In the genomic region with DNA sequence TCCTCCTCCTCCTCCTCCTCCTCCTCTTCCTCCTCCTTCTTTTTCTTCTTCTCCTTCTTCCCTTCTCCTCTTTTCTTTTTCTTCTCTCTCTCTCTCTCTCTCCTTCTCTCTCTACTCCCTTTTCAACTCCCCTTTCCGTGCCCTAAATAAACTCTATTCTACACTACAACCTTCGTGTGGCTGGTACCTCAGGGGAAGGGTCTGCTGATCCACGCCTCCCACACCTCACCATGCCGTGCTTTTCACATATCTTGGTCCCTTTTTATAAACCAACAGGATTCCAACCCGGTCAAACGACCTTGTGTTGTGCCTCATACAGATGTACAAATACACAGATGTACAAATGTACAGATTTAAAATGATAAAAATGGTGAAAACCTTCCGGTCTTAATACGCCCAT, we compare ENCODE assay signal across 8 mouse cellular contexts. TPM values are rescaled to one million over a fixed set of nuclear protein-coding genes. Genes with fewer than 3 reads are reported as not detected.
DNase-seq lines count a peak whose midpoint lies in the region; ATAC-seq and TF ChIP-seq lines count a peak whose summit lies in the region.

No protein-coding gene starts in this region.

- peak overlapping the region; percentile 37 for H3K4me2 ChIP-seq in neural tube, embryonic 11.5 days (ENCODE audit: low read depth)
- H3K4me2 ChIP-seq in limb, embryonic 11.5 days (ENCODE audit: low read depth, severe bottlenecking) = peak overlapping the region; percentile 93

- no peaks in the 10 kb centered on the region for H3K36me3 ChIP-seq in neural tube, embryonic 11.5 days (ENCODE audit: control insufficient read depth, insufficient read depth, low read length)
- H3K36me3 ChIP-seq in limb, embryonic 11.5 days (ENCODE audit: control insufficient read depth, insufficient read depth, low read length) = peaks cover 5% of the 10 kb centered on the region; the same call in 1 of the 2 replicates

- H3K27ac ChIP-seq in cerebellum, adult 2 months (ENCODE audit: insufficient read depth, low read length) = no peak overlapping the region
- no peak overlapping the region for H3K27ac ChIP-seq in neural tube, embryonic 11.5 days (ENCODE audit: low read depth, low read length)
- no peak overlapping the region for H3K27ac ChIP-seq in limb, embryonic 11.5 days (replicated peaks; ENCODE audit: low read depth, low read length)
- no peak overlapping the region for H3K27ac ChIP-seq in olfactory bulb, adult 2 months (ENCODE audit: insufficient read depth, low read depth, low read length)

- WGBS in cerebellum, adult 2 months = 23% methylated on average over 8 of the region's 8 CpGs
- WGBS in neural tube, embryonic 11.5 days = 25% methylated on average over 8 of the region's 8 CpGs
- WGBS in limb, embryonic 11.5 days = 18% methylated on average over 8 of the region's 8 CpGs
- 17% methylated on average over 8 of the region's 8 CpGs for WGBS in olfactory bulb, adult 2 months

- TF ChIP-seq CTCF in cerebellum, adult 2 months (IDR thresholded peaks at IDR 0.05; ENCODE audit: borderline replicate concordance, insufficient read depth, low read depth, low read length) = no peak
- TF ChIP-seq CTCF in olfactory bulb, adult 2 months (IDR thresholded peaks at IDR 0.05; ENCODE audit: insufficient read depth, low read depth, low read length) = no peak

- DNase-seq in cerebellum, adult 2 months = no peak
- DNase-seq in cerebellum, postnatal 10 days = no peak
- DNase-seq in neural tube, embryonic 11.5 days (ENCODE audit: low spot score) = no peak
- DNase-seq in neural tube, embryonic 10.5 days (ENCODE audit: extremely low spot score, low spot score) = no peak
- DNase-seq in limb, embryonic 11.5 days (ENCODE audit: low spot score) = no peak
- DNase-seq in cerebellum, adult 11 months = no peak
- DNase-seq in left cerebral cortex, adult 18-20 months (ENCODE audit: low spot score in 2 of 2) = no peak

- no peak for ATAC-seq in neural tube, embryonic 11.5 days (ENCODE audit: insufficient read depth, low FRiP score, low TSS enrichment)
- ATAC-seq in limb, embryonic 11.5 days (ENCODE audit: insufficient number of reproducible peaks, low FRiP score, low TSS enrichment, low read depth) = no peak

- TF ChIP-seq POLR2A in cerebellum, adult 2 months (IDR thresholded peaks at IDR 0.05; ENCODE audit: borderline replicate concordance, insufficient read depth, low read length) = no peak
- TF ChIP-seq POLR2A in olfactory bulb, adult 2 months (IDR thresholded peaks at IDR 0.05; ENCODE audit: insufficient read depth, low read depth, low read length) = no peak

- H3K4me3 ChIP-seq in cerebellum, adult 2 months (replicated peaks; ENCODE audit: insufficient read depth, low read depth, low read length) = peak overlapping the region; percentile 78
- peak overlapping the region; percentile 92 for H3K4me3 ChIP-seq in neural tube, embryonic 11.5 days (ENCODE audit: low read depth, low read length)
- H3K4me3 ChIP-seq in limb, embryonic 11.5 days (ENCODE audit: low read depth, low read length) = peak overlapping the region; percentile 98
- H3K4me3 ChIP-seq in olfactory bulb, adult 2 months (ENCODE audit: insufficient read depth, low read depth, low read length) = peak overlapping the region; percentile 76

- peak overlapping the region; percentile 0; the same call in 1 of the 2 replicates for H3K9ac ChIP-seq in neural tube, embryonic 11.5 days (ENCODE audit: low read length)
- no peak overlapping the region for H3K9ac ChIP-seq in limb, embryonic 11.5 days (ENCODE audit: low read length)

- H3K9me3 ChIP-seq in neural tube, embryonic 11.5 days (ENCODE audit: control insufficient read depth, low read length) = no peaks in the 10 kb centered on the region
- no peaks in the 10 kb centered on the region for H3K9me3 ChIP-seq in limb, embryonic 11.5 days (ENCODE audit: control insufficient read depth, low read length)

- peaks cover 10% of the 10 kb centered on the region for H3K4me1 ChIP-seq in cerebellum, adult 2 months (ENCODE audit: control insufficient read depth, insufficient read depth, low read length)
- peaks cover 36% of the 10 kb centered on the region for H3K4me1 ChIP-seq in neural tube, embryonic 11.5 days (ENCODE audit: control insufficient read depth, insufficient read depth, low read length)
- H3K4me1 ChIP-seq in limb, embryonic 11.5 days (ENCODE audit: control insufficient read depth, insufficient read depth, low read length) = peaks cover 8% of the 10 kb centered on the region; the same call in 1 of the 2 replicates
- peaks cover 30% of the 10 kb centered on the region for H3K4me1 ChIP-seq in olfactory bulb, adult 2 months (ENCODE audit: control insufficient read depth, insufficient read depth, low read length)

- no peaks in the 10 kb centered on the region for H3K27me3 ChIP-seq in cerebellum, adult 2 months (ENCODE audit: control insufficient read depth, insufficient read depth, low read length)
- H3K27me3 ChIP-seq in neural tube, embryonic 11.5 days (ENCODE audit: control insufficient read depth, insufficient read depth, low read length) = peaks cover 16% of the 10 kb centered on the region
- H3K27me3 ChIP-seq in limb, embryonic 11.5 days (ENCODE audit: control insufficient read depth, insufficient read depth, low read length) = peaks cover 17% of the 10 kb centered on the region

RNA-seq across cellular contexts. Expression of gene Icmt, which starts 0.7 kb away (rescaled TPM):
- 160 and 188 TPM in 2 replicates for polyA plus RNA-seq in cerebellum, adult 2 months (2012; rRNA removed)
- 27.1 and 31.3 TPM in 2 replicates for polyA plus RNA-seq in neural tube, embryonic 11.5 days (2014; fragmentation: Nextera tagmentation; extraction: Ambion mirVana)
- polyA plus RNA-seq in limb, embryonic 11.5 days (2014; fragmentation: Nextera tagmentation; extraction: Ambion mirVana) = 28.3 and 29.9 TPM in 2 replicates
- not detected in 2 replicates for polyA plus RNA-seq in olfactory bulb, adult 2 months (2012; ENCODE audit: insufficient read depth, insufficient read length, low replicate concordance, missing spikeins)
- total RNA-seq in left cerebral cortex, adult 18-20 months (2021) = 10 to 100 TPM; 49.8 to 58.4 TPM

RNA-seq across cellular contexts. Expression of gene Hes3, which starts 4.9 kb away (rescaled TPM):
- polyA plus RNA-seq in cerebellum, adult 2 months (2012; rRNA removed) = 55.1 and 62.7 TPM in 2 replicates
- polyA plus RNA-seq in neural tube, embryonic 11.5 days (2014; fragmentation: Nextera tagmentation; extraction: Ambion mirVana) = 1.6 and 2.3 TPM in 2 replicates
- polyA plus RNA-seq in limb, embryonic 11.5 days (2014; fragmentation: Nextera tagmentation; extraction: Ambion mirVana) = not detected in 2 replicates
- polyA plus RNA-seq in olfactory bulb, adult 2 months (2012; ENCODE audit: insufficient read depth, insufficient read length, low replicate concordance, missing spikeins) = not detected in 2 replicates
- total RNA-seq in left cerebral cortex, adult 18-20 months (2021) = not detected

RNA-seq across cellular contexts. Expression of gene Gpr153, which starts 22.3 kb away (rescaled TPM):
- polyA plus RNA-seq in cerebellum, adult 2 months (2012; rRNA removed) = 29.9 and 31.4 TPM in 2 replicates
- polyA plus RNA-seq in neural tube, embryonic 11.5 days (2014; fragmentation: Nextera tagmentation; extraction: Ambion mirVana) = 8.3 and 8.9 TPM in 2 replicates
- 3.3 and 3.4 TPM in 2 replicates for polyA plus RNA-seq in limb, embryonic 11.5 days (2014; fragmentation: Nextera tagmentation; extraction: Ambion mirVana)
- polyA plus RNA-seq in olfactory bulb, adult 2 months (2012; ENCODE audit: insufficient read depth, insufficient read length, low replicate concordance, missing spikeins) = not detected in 2 replicates
- 10 to 100 TPM; 26.8 to 33.4 TPM for total RNA-seq in left cerebral cortex, adult 18-20 months (2021)

RNA-seq across cellular contexts. Expression of gene Rnf207, which starts 22.4 kb away (rescaled TPM):
- 7.2 and 11.8 TPM in 2 replicates for polyA plus RNA-seq in cerebellum, adult 2 months (2012; rRNA removed)
- polyA plus RNA-seq in neural tube, embryonic 11.5 days (2014; fragmentation: Nextera tagmentation; extraction: Ambion mirVana) = 2.1 and 2.2 TPM in 2 replicates
- polyA plus RNA-seq in limb, embryonic 11.5 days (2014; fragmentation: Nextera tagmentation; extraction: Ambion mirVana) = 0.19 and 0.92 TPM in 2 replicates
- not detected in 2 replicates for polyA plus RNA-seq in olfactory bulb, adult 2 months (2012; ENCODE audit: insufficient read depth, insufficient read length, low replicate concordance, missing spikeins)
- 10 to 100 TPM; 18.9 to 20.8 TPM for total RNA-seq in left cerebral cortex, adult 18-20 months (2021)

RNA-seq across cellular contexts. Expression of gene Rpl22, which starts 29.2 kb away (rescaled TPM):
- polyA plus RNA-seq in cerebellum, adult 2 months (2012; rRNA removed) = 162 and 187 TPM in 2 replicates
- polyA plus RNA-seq in neural tube, embryonic 11.5 days (2014; fragmentation: Nextera tagmentation; extraction: Ambion mirVana) = 311 and 312 TPM in 2 replicates
- polyA plus RNA-seq in limb, embryonic 11.5 days (2014; fragmentation: Nextera tagmentation; extraction: Ambion mirVana) = 453 and 467 TPM in 2 replicates
- polyA plus RNA-seq in olfactory bulb, adult 2 months (2012; ENCODE audit: insufficient read depth, insufficient read length, low replicate concordance, missing spikeins) = not detected in 2 replicates
- 100 to 1,000 TPM; 162 to 191 TPM for total RNA-seq in left cerebral cortex, adult 18-20 months (2021)

Comparison
In these comparisons a context has a peak if more than half of its experiments do, and no peak if none do; other contexts are left out.
1. RNA of gene Hes3, which starts 4.9 kb away (polyA plus RNA-seq): 55.1 to 62.7 TPM in cerebellum, adult 2 months; 1.6 to 2.3 TPM in neural tube, embryonic 11.5 days, not detected in limb, embryonic 11.5 days and not detected in olfactory bulb, adult 2 months; every median in the first group is over 10 times any median in the second.
2. Peak in every context shown above with its lines, with median percentiles within 50 percentile points of each other: H3K4me3 ChIP-seq.